Mouse (Mus musculus): ENCODE data around the gene Kpnb1.
"Not testable (repeated sequence)": the region's sequence is repeated elsewhere in the genome, so short reads cannot be mapped to it uniquely, and the experiment has no call there.

Gene Kpnb1

GRCm38 (mm10) chr11:97187764-97188642, at the start of gene Kpnb1:
Kpnb1 (minus strand) TSS chr11:97187881.
- in situ Hi-C loops (cut with MboI), result no loop called here

- in situ Hi-C loops (cut with MboI), result no loop called here
These were observed 44.8 kb upstream of the Kpnb1 start for GRCm38 (mm10) chr11:97232436-97232835.

GRCm38 (mm10) chr11:97229396-97229795, 41.7 kb upstream of the Kpnb1 start:
- in situ Hi-C loops (cut with MboI), result no loop called here

- in situ Hi-C loops (cut with MboI), result no loop called here
These were observed 41.3 kb upstream of the Kpnb1 start for GRCm38 (mm10) chr11:97228985-97229384.

- in situ Hi-C loops (cut with MboI), result no loop called here
These were observed 38.5 kb upstream of the Kpnb1 start for GRCm38 (mm10) chr11:97226131-97226530.

GRCm38 (mm10) chr11:97223485-97223884, 35.8 kb upstream of the Kpnb1 start:
- in situ Hi-C loops (cut with MboI), result no loop called here

- in situ Hi-C loops (cut with MboI), result no loop called here
These were observed 33.9 kb upstream of the Kpnb1 start for GRCm38 (mm10) chr11:97221611-97222010.

- in situ Hi-C loops (cut with MboI), result no loop called here
These were observed 32.5 kb upstream of the Kpnb1 start for GRCm38 (mm10) chr11:97220211-97220610.

- in situ Hi-C loops (cut with MboI), result no loop called here
These were observed 26.7 kb upstream of the Kpnb1 start for GRCm38 (mm10) chr11:97214411-97214810.

GRCm38 (mm10) chr11:97210728-97211400, 23.2 kb upstream of the Kpnb1 start:
- in situ Hi-C loops (cut with MboI), result no loop called here

GRCm38 (mm10) chr11:97207011-97207422, 19.3 kb upstream of the Kpnb1 start:
- in situ Hi-C loops (cut with MboI), result no loop called here

- in situ Hi-C loops (cut with MboI), result no loop called here
These were observed 11.8 kb upstream of the Kpnb1 start for GRCm38 (mm10) chr11:97199519-97199918.

GRCm38 (mm10) chr11:97198601-97199000, 10.9 kb upstream of the Kpnb1 start:
- in situ Hi-C loops (cut with MboI), result no loop called here

GRCm38 (mm10) chr11:97197021-97197420, 9.3 kb upstream of the Kpnb1 start:
- in situ Hi-C loops (cut with MboI), result no loop called here

- in situ Hi-C loops (cut with MboI), result no loop called here
These were observed 8.9 kb upstream of the Kpnb1 start for GRCm38 (mm10) chr11:97196541-97196940.

GRCm38 (mm10) chr11:97192621-97192951, 4.9 kb upstream of the Kpnb1 start:
- in situ Hi-C loops (cut with MboI), result no loop called here

- in situ Hi-C loops (cut with MboI), result no loop called here
These were observed 4.4 kb upstream of the Kpnb1 start for GRCm38 (mm10) chr11:97191915-97192620.

- in situ Hi-C loops (cut with MboI), result no loop called here
These were observed 3.3 kb upstream of the Kpnb1 start for GRCm38 (mm10) chr11:97190992-97191391.

- in situ Hi-C loops (cut with MboI), result not testable (repeated sequence)
These were observed 2.0 kb upstream of the Kpnb1 start for GRCm38 (mm10) chr11:97189645-97190044.

GRCm38 (mm10) chr11:97189231-97189630, 1.6 kb upstream of the Kpnb1 start:
- in situ Hi-C loops (cut with MboI), result no loop called here

GRCm38 (mm10) chr11:97188643-97188955, 918 bp upstream of the Kpnb1 start:
- in situ Hi-C loops (cut with MboI), result no loop called here

GRCm38 (mm10) chr11:97186947-97187763, 526 bp downstream of the Kpnb1 start:
- in situ Hi-C loops (cut with MboI), result no loop called here
